Mouse (Mus musculus) NIH3T3 (cell line): ENCODE measurements around the gene Lrrc66.
"Not testable (repeated sequence)": the region's sequence is repeated elsewhere in the genome, so short reads cannot be mapped to it uniquely, and the experiment has no call there.

ENCODE experiments used
- DNase-seq: peaks from one replicate; pipeline ENCODE4 v3.0.0-alpha.2; 2012; ENCODE audit warnings: low read depth

The Lrrc66 gene

DNA sequence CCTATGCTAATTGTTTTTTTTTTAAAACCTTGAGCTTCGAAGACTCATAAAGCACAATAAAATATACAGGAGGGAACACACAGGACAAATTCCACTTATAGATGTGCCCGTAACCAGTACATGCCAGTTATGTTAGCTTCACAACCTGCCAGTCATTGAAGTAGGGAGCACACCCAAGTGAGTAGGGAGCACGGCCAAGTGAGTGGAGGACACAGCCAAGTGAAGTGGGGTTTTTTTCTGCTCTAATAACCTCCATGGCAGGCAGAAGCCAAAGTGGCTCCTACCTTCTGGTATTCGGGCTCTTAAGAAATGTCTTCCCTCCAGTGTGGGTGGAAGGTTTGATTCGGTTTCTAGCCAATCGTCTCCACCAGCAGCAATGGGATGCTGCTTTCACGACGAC, 19.0 kb downstream of the Lrrc66 start:
- DNase-seq: no peak

DNA sequence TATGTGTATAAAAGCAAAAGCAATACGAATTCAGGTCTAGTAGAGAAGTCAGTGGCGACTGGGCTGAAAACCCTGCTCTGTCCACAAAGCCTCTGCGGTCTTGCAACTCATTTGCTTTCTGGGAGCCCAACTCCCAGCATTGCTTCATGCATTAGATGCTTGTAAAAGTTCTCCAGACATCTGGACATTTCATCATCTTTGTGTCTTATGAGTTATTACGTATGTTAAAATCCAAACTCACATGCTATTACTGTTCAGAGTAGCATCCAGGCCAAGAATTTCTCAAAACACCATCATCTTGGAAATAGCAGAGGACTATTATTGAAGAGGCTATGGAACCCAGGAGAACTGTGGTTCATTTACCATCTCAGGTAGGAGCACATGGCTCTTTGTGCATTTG, 21.3 kb downstream of the Lrrc66 start:
- DNase-seq: peak; percentile 6

- DNase-seq: no peak
Measured at GRCm38 (mm10) chr5:73604964-73605363, 27.4 kb downstream of the Lrrc66 start.

GRCm38 (mm10) chr5:73604542-73604941, 27.8 kb downstream of the Lrrc66 start:
- no peak for DNase-seq

DNA sequence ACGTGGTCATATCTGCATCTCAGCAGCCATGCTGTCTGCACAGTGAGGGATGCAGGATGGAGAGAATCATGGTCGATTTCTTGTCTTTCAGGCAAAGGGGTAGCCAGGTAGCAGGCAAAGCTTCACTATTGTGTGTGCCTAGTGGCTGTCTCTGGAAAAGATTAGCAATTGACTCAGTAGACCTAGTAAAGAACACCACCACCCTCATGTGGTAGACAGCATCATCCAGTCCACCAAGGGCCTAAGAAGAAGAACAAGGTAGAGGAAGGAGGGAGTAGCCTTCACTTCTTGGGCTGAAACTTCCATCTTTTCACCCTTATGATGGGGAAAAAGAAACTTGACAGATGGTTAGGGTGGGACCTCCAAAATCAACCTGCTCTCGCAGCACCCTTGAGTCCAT, 29.5 kb downstream of the Lrrc66 start:
- DNase-seq: no peak

DNA sequence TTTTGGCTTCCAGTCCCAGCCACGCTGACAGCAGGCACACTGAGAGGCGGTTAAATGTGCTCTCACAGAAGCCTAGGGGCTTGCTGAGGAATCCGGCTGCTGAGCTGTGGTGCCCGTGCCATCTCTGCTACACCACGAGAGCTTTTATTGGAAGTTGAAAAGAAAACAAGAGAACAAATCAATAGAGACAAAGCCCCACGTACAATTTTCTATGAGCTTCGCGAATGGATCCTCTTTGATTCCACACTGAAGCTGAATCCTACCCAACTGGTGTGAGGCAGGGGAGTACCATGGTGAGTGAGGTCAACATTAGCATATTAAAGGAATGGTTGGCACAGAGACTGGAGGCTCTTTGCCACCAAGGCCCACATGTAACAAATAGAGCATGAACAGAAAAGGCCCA, 31.0 kb downstream of the Lrrc66 start:
- no peak for DNase-seq

DNA sequence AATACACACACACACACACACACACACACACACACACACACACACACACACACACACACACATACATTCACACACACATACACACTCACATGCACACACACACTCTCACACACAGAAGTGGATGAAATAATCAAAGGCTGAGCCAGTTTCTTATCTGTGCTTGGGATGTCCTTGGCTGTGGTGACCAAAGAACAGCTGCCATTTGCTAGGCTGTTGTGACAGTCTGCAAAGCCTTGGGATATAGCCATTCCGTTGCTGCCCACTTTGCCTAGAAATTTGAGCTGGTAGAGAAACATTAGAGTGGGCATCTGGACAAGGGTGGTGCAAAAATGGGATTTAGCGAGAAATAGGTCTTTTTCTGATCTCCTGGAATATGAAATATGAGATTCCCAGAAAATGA, 32.3 kb downstream of the Lrrc66 start:
- DNase-seq: no peak

DNA sequence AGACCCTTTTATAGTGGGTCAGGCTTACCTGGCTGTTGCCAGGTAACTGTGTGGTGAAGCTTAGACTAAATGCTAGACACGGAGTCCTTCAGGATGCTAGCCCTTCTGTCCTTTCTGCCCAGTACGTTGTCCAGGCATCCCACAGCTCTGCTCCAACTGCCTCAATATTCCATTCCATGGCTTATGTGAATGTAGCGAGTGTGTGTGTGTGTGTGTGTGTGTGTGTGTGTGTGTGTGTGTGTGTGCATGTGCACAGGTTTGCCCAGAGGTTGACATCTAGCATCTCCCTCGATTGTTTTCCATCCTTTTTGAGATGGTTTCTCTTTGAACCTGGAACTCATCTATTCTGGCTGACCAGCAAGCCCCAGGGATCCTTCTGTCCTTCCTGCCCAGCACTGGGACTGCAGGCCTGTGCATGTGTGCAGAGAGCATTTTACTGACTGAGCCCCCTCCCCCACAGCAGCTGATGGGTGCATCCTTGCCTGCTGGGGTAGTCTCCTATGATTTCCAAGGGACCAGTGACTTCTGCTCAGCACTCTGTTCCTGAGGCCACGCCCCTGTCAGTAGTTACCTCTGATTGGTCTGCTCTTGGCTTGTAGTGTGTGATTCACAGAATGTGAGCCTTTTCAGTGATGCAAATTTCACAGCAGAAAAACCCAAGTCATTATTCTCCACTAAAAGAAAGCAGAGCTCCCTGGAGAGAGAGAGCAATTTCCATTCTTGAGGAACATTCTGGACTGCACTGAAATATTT, 33.2 kb downstream of the Lrrc66 start:
- DNase-seq: peak; percentile 5

DNA sequence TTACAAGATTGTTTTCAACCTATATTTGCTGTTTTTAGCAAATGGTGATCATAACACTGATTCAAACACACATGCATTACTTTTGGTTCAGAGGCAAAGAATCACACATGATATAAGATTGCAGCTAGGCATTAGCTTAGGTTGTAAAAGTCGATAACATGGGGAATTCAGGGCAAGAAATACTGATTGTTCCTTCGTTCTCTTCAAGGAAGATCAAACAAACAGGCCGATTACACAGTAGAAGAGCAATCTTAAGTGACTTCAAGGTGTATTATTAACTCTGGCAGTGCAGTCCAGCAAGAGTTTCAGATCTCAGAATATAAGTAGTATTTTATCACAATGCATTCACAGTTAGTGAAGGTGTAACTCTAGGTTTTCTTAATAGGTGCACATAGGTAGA, 45.2 kb downstream of the Lrrc66 start:
- DNase-seq: no peak

DNA sequence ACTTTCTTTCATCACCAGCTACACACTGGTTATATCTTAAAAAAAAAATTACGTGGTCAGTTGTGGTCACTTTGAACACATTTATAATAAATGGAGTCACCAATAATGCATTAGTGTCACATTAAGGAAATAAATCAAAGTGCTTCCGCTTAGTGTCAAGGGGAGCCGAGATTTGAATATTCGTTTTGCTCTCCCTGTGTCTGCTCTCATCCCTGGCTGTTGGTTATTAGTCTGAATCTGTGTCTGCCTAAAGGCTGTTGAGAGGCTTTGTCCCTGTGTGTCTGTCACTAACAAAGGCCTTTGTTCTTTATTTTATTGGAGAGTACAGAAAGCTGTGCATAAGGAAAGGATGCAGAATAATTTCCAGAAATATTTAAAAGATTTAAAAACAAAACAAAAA, 45.7 kb downstream of the Lrrc66 start:
- no peak for DNase-seq

- DNase-seq: no peak
Measured at GRCm38 (mm10) chr5:73585212-73586115, 46.9 kb downstream of the Lrrc66 start.

DNA sequence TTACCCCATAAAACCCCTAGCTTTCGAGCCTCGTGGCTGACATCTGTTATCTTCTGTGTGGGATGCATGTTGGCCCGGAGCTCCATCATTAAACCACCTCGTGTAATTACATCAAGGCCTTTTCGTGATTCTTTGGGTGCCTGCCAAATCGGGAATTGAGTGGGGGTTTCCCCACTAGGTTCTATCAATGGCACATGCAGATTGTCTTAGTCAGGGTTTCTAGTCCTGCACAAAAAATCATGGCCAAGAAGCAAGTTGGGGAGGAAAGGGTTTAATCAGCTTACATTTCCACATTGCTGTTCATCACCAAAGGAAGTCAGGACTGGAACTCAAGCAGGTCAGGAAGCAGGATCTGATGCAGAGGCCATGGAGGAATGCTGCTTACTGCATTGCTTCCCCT, 48.3 kb downstream of the Lrrc66 start:
- DNase-seq: not testable (repeated sequence)

- DNase-seq: no peak
Measured at GRCm38 (mm10) chr5:73578131-73578530, 54.2 kb downstream of the Lrrc66 start.

DNA sequence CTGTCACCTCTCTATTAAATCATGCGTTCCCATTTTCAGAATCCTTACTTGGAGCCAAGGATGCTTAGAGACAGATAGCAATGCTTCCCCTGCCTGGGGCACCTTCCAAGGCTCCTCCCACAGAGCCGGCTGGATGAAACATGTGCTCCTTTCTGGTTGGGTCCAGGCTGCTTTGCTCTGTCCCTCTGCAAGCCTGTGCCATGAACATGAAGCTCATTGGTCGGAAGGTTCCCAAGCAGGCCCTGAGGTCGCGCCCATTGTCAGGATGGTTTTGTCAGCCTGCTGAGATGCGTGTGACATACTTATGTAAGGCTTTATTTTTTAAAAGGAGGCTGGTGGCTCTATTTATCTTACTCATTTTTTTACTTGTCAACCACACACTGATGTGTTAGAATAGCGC, 55.6 kb downstream of the Lrrc66 start:
- DNase-seq: no peak

GRCm38 (mm10) chr5:73574616-73575015, 57.7 kb downstream of the Lrrc66 start:
- DNase-seq: no peak

DNA sequence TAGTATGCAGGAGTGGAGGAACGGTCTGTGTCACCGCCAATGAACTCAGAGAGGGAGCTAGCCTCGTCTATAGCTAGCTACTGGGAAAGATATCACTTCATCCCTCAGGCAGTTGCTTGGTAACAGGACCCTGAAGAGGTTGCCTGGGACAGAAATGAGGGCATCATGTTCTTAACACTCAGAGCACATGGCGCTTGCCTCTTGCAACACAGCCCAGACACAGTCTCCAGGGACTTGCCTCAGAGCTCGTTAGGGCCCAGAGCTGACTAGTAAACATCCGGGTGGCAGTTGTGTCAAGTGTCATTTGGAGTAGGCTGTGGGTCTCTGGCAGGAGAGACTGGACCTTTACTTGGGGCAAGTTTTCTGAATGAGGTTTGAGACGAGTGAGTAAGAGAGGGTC, 58.5 kb downstream of the Lrrc66 start:
- DNase-seq: no peak

GRCm38 (mm10) chr5:73572846-73573245, 59.5 kb downstream of the Lrrc66 start:
- peak; percentile 42 for DNase-seq

DNA sequence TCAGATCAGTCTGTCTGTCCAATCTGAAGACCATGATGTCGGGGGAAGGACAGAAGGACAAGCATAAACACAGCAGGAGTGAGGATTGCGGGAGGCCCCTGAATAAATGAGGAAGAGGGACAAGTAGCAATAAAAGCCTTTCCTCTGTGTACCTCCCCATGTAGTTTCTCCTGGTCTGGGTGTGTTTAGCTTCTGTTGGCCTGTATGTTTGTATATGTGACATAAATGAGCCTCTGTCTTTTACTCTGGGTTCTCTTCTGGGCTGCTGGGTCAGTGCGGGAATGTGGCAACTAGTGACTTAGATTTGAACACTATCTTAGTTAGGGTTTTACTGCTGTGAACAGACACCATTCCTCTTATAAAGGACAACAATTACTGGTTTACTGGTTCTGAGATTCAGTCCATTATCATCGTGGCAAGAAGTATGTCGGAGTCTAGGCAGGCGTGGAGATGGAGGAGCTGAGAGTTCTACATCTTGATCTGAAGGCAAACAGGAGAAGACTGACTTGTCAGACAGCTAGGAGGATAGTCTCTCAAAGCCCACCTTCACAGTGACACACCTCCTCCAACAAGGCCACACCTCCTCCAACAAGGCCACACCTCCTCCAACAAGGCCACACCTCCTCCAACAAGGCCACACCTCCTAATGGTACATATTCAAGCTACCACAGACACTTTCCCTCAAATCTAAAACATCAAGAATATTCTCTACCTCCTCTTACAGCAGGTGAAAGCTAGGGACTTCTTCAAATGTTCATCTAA, 60.8 kb downstream of the Lrrc66 start:
- no peak for DNase-seq

- no peak for DNase-seq
Measured at GRCm38 (mm10) chr5:73569181-73569580, 63.1 kb downstream of the Lrrc66 start.

- no peak for DNase-seq
Measured at GRCm38 (mm10) chr5:73566892-73567291, 65.4 kb downstream of the Lrrc66 start.

DNA sequence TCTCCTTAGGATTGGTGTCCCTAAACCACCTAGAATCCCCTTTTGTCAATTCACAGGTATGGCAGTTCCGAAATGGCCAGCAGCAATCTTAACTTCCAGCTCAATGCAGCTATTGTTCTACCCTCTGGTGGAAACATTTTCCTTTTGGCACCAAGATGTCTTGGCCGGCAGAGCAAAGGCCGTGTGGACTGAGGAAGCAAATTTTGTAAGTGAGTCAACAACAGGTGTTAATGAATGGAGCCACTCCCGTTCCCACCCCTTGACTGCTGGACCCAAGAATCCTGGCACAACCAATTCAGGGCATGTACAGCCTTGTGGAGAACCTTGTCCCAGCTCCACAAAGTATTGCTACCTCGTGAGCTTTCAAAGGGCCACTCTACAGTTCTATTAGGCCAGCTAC, 66.2 kb downstream of the Lrrc66 start:
- no peak for DNase-seq

- DNase-seq: peak; percentile 9
Measured at GRCm38 (mm10) chr5:73564038-73564437, 68.3 kb downstream of the Lrrc66 start.

DNA sequence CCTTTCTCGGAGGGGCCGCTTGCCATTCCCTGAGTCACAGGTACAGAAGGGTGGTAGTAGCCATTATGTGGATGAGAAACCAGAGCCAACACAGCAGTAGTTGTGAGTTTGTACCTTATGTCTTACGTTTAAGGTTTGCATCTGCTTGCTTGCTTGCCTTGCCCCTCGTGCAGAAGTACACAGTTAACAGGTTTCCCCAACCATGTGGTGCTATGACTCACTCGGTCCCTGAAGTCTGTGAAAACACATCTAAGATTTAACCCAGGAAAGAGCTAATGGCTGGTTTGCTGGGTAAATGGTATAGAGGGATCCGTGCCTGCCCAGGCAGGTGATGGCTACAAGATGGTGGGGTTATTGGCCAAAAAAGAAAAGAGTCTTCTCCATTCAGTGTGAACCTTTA, 73.6 kb downstream of the Lrrc66 start:
- DNase-seq: no peak
